Mouse (Mus musculus): ENCODE results near the gene Sarnp. TPM values are rescaled to one million over a fixed set of nuclear protein-coding genes. Genes with fewer than 3 reads are reported as not detected.

The Sarnp gene
- total and polyA plus RNA-seq, 3 experiments, result 1.5 to 55.8 (median 52.7) TPM

GRCm38 (mm10) chr10:128915550-128915949 is 98.4 kb downstream of the Sarnp start:
- DNase-seq, result no peak

- DNase-seq, result no peak
Observed at GRCm38 (mm10) chr10:128916665-128917064, 99.5 kb downstream of the Sarnp start.

- DNase-seq, result no peak
Observed at GRCm38 (mm10) chr10:128917400-128917799, 100.3 kb downstream of the Sarnp start.

GRCm38 (mm10) chr10:128918246-128918645 is 101.1 kb downstream of the Sarnp start:
- peak; percentile 36 for DNase-seq

GRCm38 (mm10) chr10:128919203-128919631 is 102.1 kb downstream of the Sarnp start:
- peak; percentile 46 for DNase-seq

- no peak for DNase-seq
Observed at GRCm38 (mm10) chr10:128919966-128920365, 102.8 kb downstream of the Sarnp start.

GRCm38 (mm10) chr10:128920736-128921161 is 103.6 kb downstream of the Sarnp start:
- peak; percentile 53 for DNase-seq

- no peak for DNase-seq
Observed at GRCm38 (mm10) chr10:128921251-128921650, 104.1 kb downstream of the Sarnp start.

- peak; percentile 77 for DNase-seq
Observed at GRCm38 (mm10) chr10:128921883-128922821, 105.0 kb downstream of the Sarnp start.

GRCm38 (mm10) chr10:128922822-128923012 is 105.6 kb downstream of the Sarnp start, which contains the start of gene Rdh5:
Rdh5 (minus strand) TSS chr10:128922888.
- no peak for DNase-seq

- DNase-seq, result peak; percentile 99
Observed at GRCm38 (mm10) chr10:128923013-128923691, 106.0 kb downstream of the Sarnp start.

GRCm38 (mm10) chr10:128923935-128924334 is 106.8 kb downstream of the Sarnp start, which contains the start of gene Bloc1s1:
Bloc1s1 (minus strand) TSS chr10:128924035.
- DNase-seq, result no peak

Other genes with a start within 250 kb of the Sarnp start
- gene Erbb3, start 227.7 kb upstream of the Sarnp start, total RNA-seq (2021), result 1 to 10 TPM; 2.3 to 3.8 TPM
- gene Erbb3, start 227.7 kb upstream of the Sarnp start, polyA plus RNA-seq (2012; rRNA removed), result 1.1 and 1.3 TPM in 2 replicates
- gene Rps26, start 190.6 kb upstream of the Sarnp start, total RNA-seq (2021), result 100 to 1,000 TPM; 715 to 972 TPM
- 581 and 897 TPM in 2 replicates for gene Rps26, start 190.6 kb upstream of the Sarnp start, polyA plus RNA-seq (2012; rRNA removed)
- gene Ikzf4, start 171.3 kb upstream of the Sarnp start, total RNA-seq (2021), result 1 to 10 TPM; 1.9 to 2.6 TPM
- gene Ikzf4, start 171.3 kb upstream of the Sarnp start, polyA plus RNA-seq (2012; rRNA removed), result 3.1 and 3.5 TPM in 2 replicates
- 10 to 100 TPM; 29.2 to 32.7 TPM for gene Suox, start 143.3 kb upstream of the Sarnp start, total RNA-seq (2021)
- 10.2 and 10.8 TPM in 2 replicates for gene Suox, start 143.3 kb upstream of the Sarnp start, polyA plus RNA-seq (2012; rRNA removed)
- gene Rab5b, start 121.1 kb upstream of the Sarnp start, total RNA-seq (2021), result 100 to 1,000 TPM; 112 to 127 TPM
- gene Rab5b, start 121.1 kb upstream of the Sarnp start, polyA plus RNA-seq (2012; rRNA removed), result 46.5 and 69.5 TPM in 2 replicates
- 1 to 10 TPM in 1 of 2 experiments, under 1 TPM in 1; 0.86 to 1.0 TPM for gene Pmel, start 113.1 kb upstream of the Sarnp start, total RNA-seq (2021)
- 0.30 and 0.76 TPM in 2 replicates for gene Pmel, start 113.1 kb upstream of the Sarnp start, polyA plus RNA-seq (2012; rRNA removed)
- 10 to 100 TPM; 12.6 to 16.2 TPM for gene Cdk2, start 112.3 kb upstream of the Sarnp start, total RNA-seq (2021)
- gene Cdk2, start 112.3 kb upstream of the Sarnp start, polyA plus RNA-seq (2012; rRNA removed), result 10.5 and 10.7 TPM in 2 replicates
- 10 to 100 TPM; 11.4 to 26.1 TPM for gene Dgka, start 72.5 kb upstream of the Sarnp start, total RNA-seq (2021)
- gene Dgka, start 72.5 kb upstream of the Sarnp start, polyA plus RNA-seq (2012; rRNA removed), result 10.5 and 11.0 TPM in 2 replicates
- gene Pym1, start 69.4 kb upstream of the Sarnp start, total RNA-seq (2021), result 10 to 100 TPM; 22.9 to 26.5 TPM
- gene Pym1, start 69.4 kb upstream of the Sarnp start, polyA plus RNA-seq (2012; rRNA removed), result 11.5 and 15.5 TPM in 2 replicates
- 10 to 100 TPM; 35.8 to 64.4 TPM for gene Mmp19, start 26.4 kb upstream of the Sarnp start, total RNA-seq (2021)
- gene Mmp19, start 26.4 kb upstream of the Sarnp start, polyA plus RNA-seq (2012; rRNA removed), result 16.0 and 16.8 TPM in 2 replicates
- 10 to 100 TPM; 61.8 to 77.2 TPM for gene Dnajc14, start 13.3 kb upstream of the Sarnp start, total RNA-seq (2021)
- gene Dnajc14, start 13.3 kb upstream of the Sarnp start, polyA plus RNA-seq (2012; rRNA removed), result 7.1 and 10.6 TPM in 2 replicates
- gene Tmem198b, start 13.0 kb upstream of the Sarnp start, total RNA-seq (2021), result 1 to 10 TPM; 6.7 to 9.4 TPM
- gene Tmem198b, start 13.0 kb upstream of the Sarnp start, polyA plus RNA-seq (2012; rRNA removed), result 15.6 and 18.0 TPM in 2 replicates
- gene Ormdl2, start 4.3 kb downstream of the Sarnp start, total RNA-seq (2021), result 10 to 100 TPM; 52.3 to 64.8 TPM
- gene Ormdl2, start 4.3 kb downstream of the Sarnp start, polyA plus RNA-seq (2012; rRNA removed), result 29.4 and 36.8 TPM in 2 replicates
- gene Gdf11, start 74.4 kb downstream of the Sarnp start, total RNA-seq (2021), result 1 to 10 TPM; 1.8 to 2.3 TPM
- 0.55 and 0.99 TPM in 2 replicates for gene Gdf11, start 74.4 kb downstream of the Sarnp start, polyA plus RNA-seq (2012; rRNA removed)
- gene Cd63, start 83.7 kb downstream of the Sarnp start, total RNA-seq (2021), result 100 to 1,000 TPM; 279 to 433 TPM
- 38.2 and 44.2 TPM in 2 replicates for gene Cd63, start 83.7 kb downstream of the Sarnp start, polyA plus RNA-seq (2012; rRNA removed)
- 10 to 100 TPM; 11.2 to 15.9 TPM for gene Rdh5, start 105.6 kb downstream of the Sarnp start, total RNA-seq (2021)
- gene Rdh5, start 105.6 kb downstream of the Sarnp start, polyA plus RNA-seq (2012; rRNA removed), result 24.3 and 29.3 TPM in 2 replicates
- 100 to 1,000 TPM; 174 to 223 TPM for gene Bloc1s1, start 106.7 kb downstream of the Sarnp start, total RNA-seq (2021)
- gene Bloc1s1, start 106.7 kb downstream of the Sarnp start, polyA plus RNA-seq (2012; rRNA removed), result 99.2 and 115 TPM in 2 replicates
- gene Itga7, start 116.5 kb downstream of the Sarnp start, total RNA-seq (2021), result 10 to 100 TPM in 1 of 2 experiments, 1 to 10 TPM in 1; 8.4 to 25.6 TPM
- 19.6 and 32.5 TPM in 2 replicates for gene Itga7, start 116.5 kb downstream of the Sarnp start, polyA plus RNA-seq (2012; rRNA removed)
- 1 to 10 TPM in 1 of 2 experiments, under 1 TPM in 1; 0.79 to 3.5 TPM for gene Mettl7b, start 143.7 kb downstream of the Sarnp start, total RNA-seq (2021)
- gene Mettl7b, start 143.7 kb downstream of the Sarnp start, polyA plus RNA-seq (2012; rRNA removed), result 0.52 and 0.97 TPM in 2 replicates
- gene Olfr9, start 172.1 kb downstream of the Sarnp start, total RNA-seq (2021), result not detected
- not detected in 2 replicates for gene Olfr9, start 172.1 kb downstream of the Sarnp start, polyA plus RNA-seq (2012; rRNA removed)
- not detected for gene Olfr763, start 193.5 kb downstream of the Sarnp start, total RNA-seq (2021)
- not detected in 2 replicates for gene Olfr763, start 193.5 kb downstream of the Sarnp start, polyA plus RNA-seq (2012; rRNA removed)
- gene Olfr764-ps1, start 222.6 kb downstream of the Sarnp start, total RNA-seq (2021), result not detected
- gene Olfr764-ps1, start 222.6 kb downstream of the Sarnp start, polyA plus RNA-seq (2012; rRNA removed), result not detected in 2 replicates
- gene Olfr765, start 232.7 kb downstream of the Sarnp start, total RNA-seq (2021), result not detected
- gene Olfr765, start 232.7 kb downstream of the Sarnp start, polyA plus RNA-seq (2012; rRNA removed), result not detected in 2 replicates